Mouse (Mus musculus): ENCODE results near the gene Myo1b. TPM values are rescaled to one million over a fixed set of nuclear protein-coding genes. Genes with fewer than 3 reads are reported as not detected.

Myo1b gene
- total and polyA plus RNA-seq, 2 experiments from 2014 or later = 27.9 to 44.7 TPM

DNA sequence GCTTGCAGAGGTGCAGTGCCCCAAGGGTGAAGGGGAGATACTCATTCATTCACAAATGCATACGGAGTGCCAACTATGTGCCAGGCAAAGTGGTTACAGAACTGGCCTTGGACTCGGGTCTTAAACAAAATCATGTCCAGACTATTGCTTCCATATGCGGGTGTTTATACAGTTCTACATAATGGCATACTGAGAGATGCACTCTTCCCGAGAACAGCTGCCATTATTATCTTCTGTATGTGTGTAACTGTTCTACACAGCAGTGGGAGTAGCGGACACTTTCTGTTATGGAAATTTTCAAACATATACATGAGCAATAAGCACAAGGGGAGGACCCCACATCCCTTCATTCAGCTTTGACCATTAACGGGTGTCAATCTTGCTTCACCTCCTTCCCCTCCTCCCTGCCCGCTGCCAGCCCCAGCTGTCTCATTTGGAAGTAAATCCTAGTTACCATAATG lies 117.8 kb downstream of the Myo1b start:
- no peak overlapping the region; the same call in 1 of the 2 replicates for H3K27ac ChIP-seq
- no peak for DNase-seq (ENCODE audit: low spot score)

DNA sequence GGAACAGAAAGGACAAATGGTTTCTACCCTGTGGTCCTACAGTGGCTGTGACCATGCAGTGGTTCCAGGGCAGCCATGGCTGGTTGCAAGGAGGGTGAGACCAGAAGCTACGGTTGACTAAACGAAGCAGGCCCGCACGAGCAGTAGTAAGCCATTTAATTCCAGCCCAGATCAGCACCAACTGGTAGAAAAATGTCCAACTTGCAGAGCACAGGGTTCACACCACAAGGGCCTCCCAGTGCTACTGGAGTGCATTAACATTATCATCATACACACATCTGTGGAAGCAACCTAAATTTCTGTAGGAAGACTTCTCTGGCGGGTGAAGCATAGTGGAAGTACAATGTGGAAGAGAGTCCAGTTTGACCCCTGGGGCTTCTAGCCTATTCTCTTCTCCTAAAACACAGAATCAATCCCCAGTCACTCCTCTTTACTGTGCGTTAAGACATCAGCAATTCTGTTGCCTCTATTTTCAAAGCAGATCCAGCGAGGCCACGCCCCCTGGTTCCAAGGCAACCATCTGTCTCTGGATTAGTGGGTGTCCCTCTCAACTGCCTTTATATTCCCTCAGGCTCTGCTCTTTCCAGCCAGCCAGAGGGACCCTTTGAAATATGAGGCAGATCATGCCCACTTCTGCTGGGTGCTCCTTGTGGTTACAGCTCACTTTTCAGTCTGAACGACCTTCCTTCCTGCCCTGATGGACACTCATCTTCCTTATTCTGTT lies 120.1 kb downstream of the Myo1b start:
- ATAC-seq (peak; percentile 47; the same call in 1 of the 2 replicates), DNase-seq (ENCODE audit: low spot score) (peak; percentile 10)
- Histone ChIP-seq H3K27me3 (ENCODE audit: insufficient read depth, low read length) (no peaks in the 10 kb centered on the region), H3K4me3 (ENCODE audit: low read length) (no peak overlapping the region), H3K27ac (no peak overlapping the region), H3K4me1 (ENCODE audit: insufficient read depth, low read length) (peaks cover 8% of the 10 kb centered on the region; the same call in 1 of the 2 replicates), H3K9ac (replicated peaks; ENCODE audit: low read length) (no peak overlapping the region), H3K4me2 (ENCODE audit: low read depth, low read length) (no peak overlapping the region), H3K9me3 (ENCODE audit: low read length) (no peaks in the 10 kb centered on the region), H3K36me3 (ENCODE audit: insufficient read depth, low read length) (no peaks in the 10 kb centered on the region)
- WGBS = 63% methylated on average over 9 of the region's 9 CpGs
- no peak for TF ChIP-seq CTCF (IDR thresholded peaks at IDR 0.05; ENCODE audit: low read depth)

More for the DNA sequence above, 117.8 kb downstream of the Myo1b start:
- no peaks in the 10 kb centered on the region for H3K9me3 ChIP-seq (ENCODE audit: low read length)
- 35% methylated on average over 7 of the region's 7 CpGs for WGBS
- no peak overlapping the region for H3K9ac ChIP-seq (replicated peaks; ENCODE audit: low read length)
- no peak for TF ChIP-seq CTCF (IDR thresholded peaks at IDR 0.05; ENCODE audit: low read depth)
- no peaks in the 10 kb centered on the region for H3K36me3 ChIP-seq (ENCODE audit: insufficient read depth, low read length)
- H3K4me1 ChIP-seq (ENCODE audit: insufficient read depth, low read length) = peaks cover 8% of the 10 kb centered on the region; the same call in 1 of the 2 replicates
- no peak overlapping the region for H3K4me3 ChIP-seq (ENCODE audit: low read length)
- no peak overlapping the region for H3K4me2 ChIP-seq (ENCODE audit: low read depth, low read length)
- no peaks in the 10 kb centered on the region for H3K27me3 ChIP-seq (ENCODE audit: insufficient read depth, low read length)
- peak; percentile 40; the same call in 1 of the 2 replicates for ATAC-seq

GRCm38 (mm10) chr1:51789269-51789668 lies 126.6 kb downstream of the Myo1b start:
- Histone ChIP-seq H3K36me3 (ENCODE audit: insufficient read depth, low read length) (no peaks in the 10 kb centered on the region), H3K4me3 (ENCODE audit: low read length) (no peak overlapping the region), H3K9ac (replicated peaks; ENCODE audit: low read length) (no peak overlapping the region), H3K27ac (no peak overlapping the region), H3K27me3 (ENCODE audit: insufficient read depth, low read length) (no peaks in the 10 kb centered on the region), H3K9me3 (ENCODE audit: low read length) (no peaks in the 10 kb centered on the region), H3K4me1 (ENCODE audit: insufficient read depth, low read length) (no peaks in the 10 kb centered on the region), H3K4me2 (ENCODE audit: low read depth, low read length) (no peak overlapping the region)
- WGBS = 60% methylated on average over 6 of the region's 6 CpGs
- ATAC-seq (no peak), DNase-seq (ENCODE audit: low spot score) (no peak)
- TF ChIP-seq CTCF (IDR thresholded peaks at IDR 0.05; ENCODE audit: low read depth) = no peak

DNA sequence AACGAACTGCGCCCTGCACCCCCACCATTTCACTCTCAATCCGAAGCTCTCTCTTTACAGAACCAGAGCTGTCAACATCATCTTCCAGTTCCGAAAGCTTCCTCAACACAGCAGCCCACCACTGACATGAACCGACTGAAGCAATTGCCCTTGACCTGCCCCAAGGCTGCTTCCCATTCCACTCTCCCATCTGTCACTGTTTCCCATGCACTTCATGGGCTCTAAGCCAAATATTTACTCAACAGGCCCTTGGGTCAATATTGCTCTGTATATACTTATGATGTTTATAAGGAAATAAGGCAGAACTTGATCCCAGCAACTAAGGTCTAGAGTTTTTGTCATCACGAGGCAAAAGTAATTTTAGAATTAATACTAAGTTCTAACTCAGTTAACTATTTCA lies 133.8 kb downstream of the Myo1b start:
- no peak for TF ChIP-seq CTCF (IDR thresholded peaks at IDR 0.05; ENCODE audit: low read depth)
- Histone ChIP-seq H3K9me3 (ENCODE audit: low read length) (no peaks in the 10 kb centered on the region), H3K27ac (no peak overlapping the region), H3K36me3 (ENCODE audit: insufficient read depth, low read length) (no peaks in the 10 kb centered on the region), H3K4me1 (ENCODE audit: insufficient read depth, low read length) (no peaks in the 10 kb centered on the region), H3K27me3 (ENCODE audit: insufficient read depth, low read length) (no peaks in the 10 kb centered on the region), H3K4me3 (ENCODE audit: low read length) (no peak overlapping the region), H3K4me2 (ENCODE audit: low read depth, low read length) (no peak overlapping the region), H3K9ac (replicated peaks; ENCODE audit: low read length) (no peak overlapping the region)
- 64% methylated on average over 6 of the region's 6 CpGs for WGBS
- no peak for DNase-seq (ENCODE audit: low spot score)
- no peak for ATAC-seq

DNA sequence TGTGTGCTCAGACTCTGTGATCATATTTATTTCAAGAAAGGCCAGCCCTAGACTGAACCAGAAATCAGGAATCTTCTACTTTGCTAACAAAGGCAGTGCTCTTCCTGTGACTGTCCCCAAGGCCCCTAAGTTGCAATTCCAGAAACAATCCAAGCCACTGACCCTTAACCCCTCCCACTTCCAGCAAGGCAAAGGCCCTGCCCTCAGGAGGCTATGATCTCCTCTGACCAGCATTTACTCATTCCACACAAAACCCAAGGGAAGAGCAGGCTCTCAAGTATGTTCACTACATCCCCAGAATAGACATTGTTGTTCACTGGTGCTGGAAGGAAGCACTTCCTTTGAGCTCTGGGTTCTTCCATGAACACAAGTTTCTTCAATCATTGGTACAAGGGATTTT lies 135.5 kb downstream of the Myo1b start:
- no peak for TF ChIP-seq CTCF (IDR thresholded peaks at IDR 0.05; ENCODE audit: low read depth)
- no peaks in the 10 kb centered on the region for H3K4me1 ChIP-seq (ENCODE audit: insufficient read depth, low read length)
- H3K27ac ChIP-seq = no peak overlapping the region
- H3K9ac ChIP-seq (replicated peaks; ENCODE audit: low read length) = no peak overlapping the region
- no peaks in the 10 kb centered on the region for H3K9me3 ChIP-seq (ENCODE audit: low read length)
- no peak for ATAC-seq
- peaks cover 4% of the 10 kb centered on the region; the same call in 1 of the 2 replicates for H3K36me3 ChIP-seq (ENCODE audit: insufficient read depth, low read length)
- H3K4me2 ChIP-seq (ENCODE audit: low read depth, low read length) = no peak overlapping the region
- H3K4me3 ChIP-seq (ENCODE audit: low read length) = no peak overlapping the region
- no peaks in the 10 kb centered on the region for H3K27me3 ChIP-seq (ENCODE audit: insufficient read depth, low read length)
- no peak for DNase-seq (ENCODE audit: low spot score)

GRCm38 (mm10) chr1:51778241-51778640 lies 137.6 kb downstream of the Myo1b start:
- 93% methylated on average over 7 of the region's 7 CpGs for WGBS
- no peak for ATAC-seq
- no peak for TF ChIP-seq CTCF (IDR thresholded peaks at IDR 0.05; ENCODE audit: low read depth)

DNA sequence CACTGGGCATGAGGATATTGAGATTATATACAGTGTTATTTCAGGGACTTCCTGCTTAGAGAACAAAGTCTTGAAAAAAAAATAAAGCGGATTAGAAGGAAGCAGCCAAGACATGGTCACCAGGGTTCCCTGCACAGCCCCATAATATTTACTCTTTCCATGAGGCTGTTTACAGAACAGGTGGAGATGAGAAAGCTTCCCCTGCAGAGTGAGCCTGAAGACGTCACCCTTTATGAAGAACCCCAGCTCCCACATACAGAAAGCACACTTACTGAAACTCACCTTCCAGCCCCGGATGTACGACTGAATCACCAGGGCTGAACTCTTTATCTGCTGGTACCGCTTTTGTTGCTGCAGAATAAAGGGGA lies 145.4 kb downstream of the Myo1b start:
- H3K27ac ChIP-seq = no peak overlapping the region
- no peak overlapping the region for H3K4me2 ChIP-seq (ENCODE audit: low read depth, low read length)
- H3K4me1 ChIP-seq (ENCODE audit: insufficient read depth, low read length) = no peaks in the 10 kb centered on the region
- no peak for TF ChIP-seq CTCF (IDR thresholded peaks at IDR 0.05; ENCODE audit: low read depth)
- H3K9me3 ChIP-seq (ENCODE audit: low read length) = no peaks in the 10 kb centered on the region
- no peak overlapping the region for H3K4me3 ChIP-seq (ENCODE audit: low read length)
- no peak for DNase-seq (ENCODE audit: low spot score)
- H3K27me3 ChIP-seq (ENCODE audit: insufficient read depth, low read length) = no peaks in the 10 kb centered on the region
- H3K9ac ChIP-seq (replicated peaks; ENCODE audit: low read length) = no peak overlapping the region
- no peak for ATAC-seq
- H3K36me3 ChIP-seq (ENCODE audit: insufficient read depth, low read length) = peaks cover 17% of the 10 kb centered on the region; the same call in 1 of the 2 replicates
- WGBS = 88% methylated on average over 5 of the region's 5 CpGs

More at GRCm38 (mm10) chr1:51778241-51778640, 137.6 kb downstream of the Myo1b start:
- Histone ChIP-seq H3K4me1 (ENCODE audit: insufficient read depth, low read length) (no peaks in the 10 kb centered on the region), H3K27ac (no peak overlapping the region), H3K4me2 (ENCODE audit: low read depth, low read length) (no peak overlapping the region), H3K9me3 (ENCODE audit: low read length) (no peaks in the 10 kb centered on the region), H3K4me3 (ENCODE audit: low read length) (no peak overlapping the region), H3K27me3 (ENCODE audit: insufficient read depth, low read length) (no peaks in the 10 kb centered on the region), H3K9ac (replicated peaks; ENCODE audit: low read length) (no peak overlapping the region), H3K36me3 (ENCODE audit: insufficient read depth, low read length) (peaks cover 6% of the 10 kb centered on the region; the same call in 1 of the 2 replicates)
- DNase-seq (ENCODE audit: low spot score) = no peak

Data from hindbrain, postnatal 0 days (tissue).